Mouse (Mus musculus) liver, postnatal 0 days (tissue): ENCODE data around the gene Sertad3.

Source experiments
- CTCF ChIP-seq: sonication (generic); IDR thresholded peaks from 2 replicates; pipeline ENCODE4 v1.5.1; 2016; ENCODE audit warnings: antibody characterized with exemption, low read depth
- EP300 ChIP-seq: IDR thresholded peaks from 2 replicates; pipeline ENCODE4 v1.6.1; 2016; ENCODE audit warnings: antibody characterized with exemption, low read depth, mild to moderate bottlenecking

- TF ChIP-seq CTCF (peak; percentile 90), EP300 (no peak)
Measured at GRCm38 (mm10) chr7:27508648-27509005, 35.1 kb downstream of the Sertad3 start.
